Mouse (Mus musculus) lung, embryonic 15.5 days (tissue): ENCODE measurements around the gene Aldh1a7. TPM values are rescaled to one million over a fixed set of nuclear protein-coding genes. Genes with fewer than 3 reads are reported as not detected.

Source experiments
- polyA plus RNA-seq: library from polyadenylated mRNA; unstranded; fragments of >200 nt; fragmentation: Nextera tagmentation; extraction: Ambion mirVana; gene quantifications from 2 replicates; pipeline ENCODE4 v1.2.1, GENCODE M21; 2015

Aldh1a7 gene
- polyA plus RNA-seq, 1 experiment from 2014 or later, result 131 TPM

Other genes with a start within 250 kb of the Aldh1a7 start
- gene Aldh1a1, start 234.8 kb downstream of the Aldh1a7 start, polyA plus RNA-seq, result 29.0 and 29.5 TPM in 2 replicates
- gene Tmc1, start 226.6 kb upstream of the Aldh1a7 start, polyA plus RNA-seq, result 0.04 and 0.06 TPM in 2 replicates